Mouse (Mus musculus): Measurements from ENCODE around the gene Atad5.

GRCm38 (mm10) chr11:80168611-80169249 lies 79.5 kb downstream of the Atad5 start:
- TF ChIP-seq CTCF (IDR thresholded peaks at IDR 0.05) (no peak), EP300 (IDR thresholded peaks at IDR 0.05) (no peak)

All from lung, postnatal 0 days (tissue).